Comparison of ENCODE assay signal across 9 mouse cellular contexts in the genomic region with DNA sequence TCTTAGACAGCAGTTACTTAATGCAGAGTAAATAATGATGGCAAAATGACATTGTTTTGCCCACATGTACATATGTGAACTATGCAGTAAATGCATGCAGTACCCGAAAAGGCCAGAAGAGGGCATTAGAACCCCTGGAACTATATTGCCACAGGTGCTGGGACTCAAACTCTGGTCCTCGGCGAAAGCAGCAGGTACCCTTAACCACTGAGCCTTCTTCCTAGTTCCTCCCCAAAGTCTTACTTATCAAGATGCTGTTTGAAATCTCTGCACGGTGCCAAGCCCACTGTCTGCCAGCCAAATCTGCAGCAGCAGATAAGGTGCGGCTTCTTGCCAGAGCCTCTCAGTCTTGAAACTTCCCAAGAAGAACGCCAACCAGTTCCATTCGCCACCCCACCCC.
A peak's percentile ranks its signal among the peaks of the same experiment; 100 is the strongest.
DNase-seq lines count a peak whose midpoint lies in the region; ATAC-seq and TF ChIP-seq lines count a peak whose summit lies in the region.
"Had no signal": no experiment of that assay in that cellular context is flagged by ENCODE, and none has a peak within 500 bp of the region (broad histone marks: within the 10 kb centered on the region; RNA-seq: fewer than 3 reads in every experiment).

No protein-coding gene starts in this region.

- 69% methylated on average over 7 of the region's 7 CpGs for WGBS in heart, embryonic 11.5 days (ENCODE audit: insufficient replicate concordance)
- WGBS in midbrain, postnatal 0 days: 85% methylated on average over 7 of the region's 7 CpGs
- 86% methylated on average over 7 of the region's 7 CpGs for WGBS in midbrain, embryonic 15.5 days

- DNase-seq in heart, adult 11 months: peak; percentile 92
- no peak for DNase-seq in midbrain, postnatal 0 days (ENCODE audit: low spot score)
- DNase-seq in c-Kit-positive CD71-positive TER-119-positive erythroid progenitor cells, embryonic 14.5 days (ENCODE audit: low spot score): peak; percentile 36
- peak; percentile 30 for DNase-seq in thymus, postnatal 14 days
- no peak for DNase-seq in layer of hippocampus, adult 11-12 months (ENCODE audit: low spot score)
- no peak for DNase-seq in left cerebral cortex, adult 8-10 months (ENCODE audit: low spot score in 2 of 2)

- no peaks in the 10 kb centered on the region; the same call in none of the 2 replicates for H3K4me1 ChIP-seq in heart, embryonic 11.5 days (ENCODE audit: control insufficient read depth, insufficient read depth, low read length)
- peaks cover 5% of the 10 kb centered on the region; the same call in 1 of the 2 replicates for H3K4me1 ChIP-seq in midbrain, postnatal 0 days (ENCODE audit: insufficient read depth, low read length)
- peaks cover 16% of the 10 kb centered on the region for H3K4me1 ChIP-seq in midbrain, embryonic 15.5 days

- no peak overlapping the region for H3K9ac ChIP-seq in heart, embryonic 11.5 days (ENCODE audit: low read depth, low read length)
- no peak overlapping the region for H3K9ac ChIP-seq in midbrain, postnatal 0 days (replicated peaks; ENCODE audit: low read length, poor library complexity, severe bottlenecking)
- no peak overlapping the region for H3K9ac ChIP-seq in midbrain, embryonic 15.5 days

- TF ChIP-seq CTCF in midbrain, postnatal 0 days (IDR thresholded peaks at IDR 0.05): peak; percentile 60

- H3K36me3 ChIP-seq in heart, embryonic 11.5 days (ENCODE audit: control insufficient read depth, insufficient read depth, low read length): no peaks in the 10 kb centered on the region
- no peaks in the 10 kb centered on the region for H3K36me3 ChIP-seq in midbrain, postnatal 0 days (ENCODE audit: insufficient read depth, low read length)
- no peaks in the 10 kb centered on the region for H3K36me3 ChIP-seq in midbrain, embryonic 15.5 days (replicated peaks)

- no peaks in the 10 kb centered on the region for H3K27me3 ChIP-seq in heart, embryonic 11.5 days (ENCODE audit: control insufficient read depth, insufficient read depth, low read length)
- H3K27me3 ChIP-seq in midbrain, postnatal 0 days (ENCODE audit: insufficient read depth, low read length): no peaks in the 10 kb centered on the region
- no peaks in the 10 kb centered on the region for H3K27me3 ChIP-seq in midbrain, embryonic 15.5 days (replicated peaks)

- H3K4me2 ChIP-seq in heart, embryonic 11.5 days: no peak overlapping the region
- H3K4me2 ChIP-seq in midbrain, postnatal 0 days (ENCODE audit: low read depth, low read length, poor library complexity, severe bottlenecking): no peak overlapping the region
- H3K4me2 ChIP-seq in midbrain, embryonic 15.5 days: no peak overlapping the region

- no peaks in the 10 kb centered on the region for H3K9me3 ChIP-seq in heart, embryonic 11.5 days (replicated peaks; ENCODE audit: control insufficient read depth, low read length)
- 0 out of 2 replicates have a peak, but pooled peaks cover 3% of the 10 kb centered on the region for H3K9me3 ChIP-seq in midbrain, postnatal 0 days (ENCODE audit: low read length)
- H3K9me3 ChIP-seq in midbrain, embryonic 15.5 days: no peaks in the 10 kb centered on the region

- no peak overlapping the region for H3K27ac ChIP-seq in heart, embryonic 11.5 days (ENCODE audit: low read depth, low read length)
- H3K27ac ChIP-seq in midbrain, postnatal 0 days (ENCODE audit: low read depth, low read length): no peak overlapping the region
- no peak overlapping the region for H3K27ac ChIP-seq in midbrain, embryonic 15.5 days
- H3K27ac ChIP-seq: macrophage had no signal

- H3K4me3 ChIP-seq in heart, embryonic 11.5 days (ENCODE audit: low read depth, low read length): no peak overlapping the region
- no peak overlapping the region for H3K4me3 ChIP-seq in midbrain, postnatal 0 days (ENCODE audit: low read depth, low read length)
- no peak overlapping the region for H3K4me3 ChIP-seq in midbrain, embryonic 15.5 days

- no peak for ATAC-seq in heart, embryonic 11.5 days (replicated peaks; ENCODE audit: insufficient number of reproducible peaks, low FRiP score, low TSS enrichment)
- no peak for ATAC-seq in midbrain, postnatal 0 days (ENCODE audit: low FRiP score)
- ATAC-seq in midbrain, embryonic 15.5 days (replicated peaks): no peak

Comparison
In these comparisons a context has a peak if more than half of its experiments do, and no peak if none do; other contexts are left out.
1. DNase-seq: peak in heart, adult 11 months (single experiment), c-Kit-positive CD71-positive TER-119-positive erythroid progenitor cells, embryonic 14.5 days (single experiment) and thymus, postnatal 14 days (single experiment); none in midbrain, postnatal 0 days (single experiment), layer of hippocampus, adult 11-12 months (single experiment) and left cerebral cortex, adult 8-10 months (0 of 2).